Mouse (Mus musculus) kidney, postnatal 0 days (tissue): ENCODE measurements around the gene Tex14. TPM values are rescaled to one million over a fixed set of nuclear protein-coding genes. Genes with fewer than 3 reads are reported as not detected.
A peak's percentile ranks its signal among the peaks of the same experiment; 100 is the strongest.
"Not testable (repeated sequence)": the region's sequence is repeated elsewhere in the genome, so short reads cannot be mapped to it uniquely, and the experiment has no call there.

Experiments used
- ATAC-seq: fragments of 200-750 bp; cut with Nextera tagmentation; replicated peaks from 2 replicates; pipeline ENCODE4 v1.8.0; 2017; ENCODE audit warnings: low read depth, moderate number of reproducible peaks, moderate TSS enrichment, moderate library complexity; ENCODE audit not compliant: low FRiP score
- DNase-seq: peaks from one replicate; pipeline ENCODE4 v3.0.0-alpha.2; 2016; ENCODE audit warnings: low spot score
- H3K27ac ChIP-seq: fragments of 300-500 bp; sonication (generic); 2 replicates; pipeline ENCODE4 v1.5.1; 2014; ENCODE audit warnings: mild to moderate bottlenecking
- H3K27me3 ChIP-seq: fragments of 300-500 bp; sonication (generic); 2 replicates; pipeline ENCODE4 v1.6.1; 2014; ENCODE audit warnings: low read length, mixed read lengths; ENCODE audit not compliant: insufficient read depth
- H3K36me3 ChIP-seq: fragments of 300-500 bp; sonication (generic); 2 replicates; pipeline ENCODE4 v1.6.1; 2014; ENCODE audit warnings: low read length, mixed read lengths; ENCODE audit not compliant: insufficient read depth
- H3K4me1 ChIP-seq: fragments of 300-500 bp; sonication (generic); replicated peaks from 2 replicates; pipeline ENCODE4 v1.6.1; 2014; ENCODE audit warnings: antibody characterized with exemption, low read length, mixed read lengths; ENCODE audit not compliant: insufficient read depth
- H3K4me2 ChIP-seq: fragments of 300-500 bp; sonication (generic); 2 replicates; pipeline ENCODE4 v1.6.1; 2014; ENCODE audit warnings: mild to moderate bottlenecking, low read length, moderate library complexity, mixed read lengths
- H3K4me3 ChIP-seq: fragments of 300-500 bp; sonication (generic); replicated peaks from 2 replicates; pipeline ENCODE4 v1.5.1; 2014; ENCODE audit warnings: low read depth, low read length
- H3K9ac ChIP-seq: fragments of 300-500 bp; sonication (generic); 2 replicates; pipeline ENCODE4 v1.6.1; 2014; ENCODE audit warnings: low read depth, low read length
- H3K9me3 ChIP-seq: fragments of 300-500 bp; sonication (generic); replicated peaks from 2 replicates; pipeline ENCODE4 v1.6.1; 2016; ENCODE audit warnings: low read length, inconsistent platforms, mixed read lengths
- CTCF ChIP-seq: IDR thresholded peaks from 2 replicates; pipeline ENCODE4 v1.5.1; 2016; ENCODE audit warnings: antibody characterized with exemption, low read depth, mild to moderate bottlenecking, moderate library complexity
- WGBS: fragments of 180-500 bp; shearing (Covaris S2); extraction: QIAGEN DNeasy Blood & Tissue Kit; methylation state at CpG from one replicate; pipeline ENCODE4 v1.1.7; 2014; 5-methylcytosine and 5-hydroxymethylcytosine counted together
- polyA plus RNA-seq: library from polyadenylated mRNA; unstranded; fragments of >200 nt; fragmentation: Nextera tagmentation; extraction: Ambion mirVana; gene quantifications from 2 replicates; pipeline ENCODE4 v1.2.1, GENCODE M21; 2015

Gene Tex14
- polyA plus RNA-seq, 1 experiment from 2014 or later, result 0.57 TPM

DNA sequence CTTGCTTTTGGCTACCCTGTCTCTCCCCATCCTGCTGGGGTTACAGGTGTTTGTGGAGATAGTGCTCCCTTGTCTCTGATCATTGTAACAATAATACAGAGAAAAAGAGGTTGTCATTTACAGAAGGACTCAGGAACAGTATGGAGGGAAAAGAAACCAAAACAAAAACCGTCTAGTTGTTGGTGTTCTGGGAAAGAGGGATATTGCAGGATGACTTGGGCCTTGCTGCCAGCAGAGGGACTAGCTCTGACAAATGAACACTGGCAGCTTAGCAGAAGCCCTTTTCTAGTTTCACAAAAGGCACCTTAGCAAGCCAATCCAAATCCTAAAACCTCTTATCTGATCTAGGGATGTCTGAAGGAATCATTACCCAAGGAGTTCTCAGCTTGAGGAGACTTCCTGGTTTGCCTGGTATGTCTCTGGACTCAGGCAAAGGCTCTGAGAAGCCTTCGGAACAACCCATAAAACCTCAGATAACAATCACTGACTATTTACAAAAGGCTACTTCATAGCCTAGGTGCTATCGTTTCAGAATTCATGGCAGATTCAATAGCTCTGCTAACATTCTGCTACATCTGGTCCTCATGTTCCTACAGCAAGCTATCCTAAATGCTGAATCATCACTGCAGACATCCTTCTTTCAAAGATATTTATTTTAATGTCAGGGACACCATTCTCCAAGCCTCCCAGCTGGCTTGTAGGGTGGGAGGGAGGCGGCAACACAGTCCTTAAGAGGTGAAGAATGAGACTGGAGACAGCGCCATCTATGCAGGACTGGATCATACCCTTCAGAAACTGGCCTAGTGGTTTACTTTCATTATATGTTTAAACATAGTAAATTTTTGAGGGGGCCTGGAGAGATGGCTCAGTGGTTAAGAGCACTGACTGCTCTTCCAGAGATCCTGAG, 31.7 kb downstream of the Tex14 start:
- WGBS, result 43% methylated on average over 5 of the region's 5 CpGs

DNA sequence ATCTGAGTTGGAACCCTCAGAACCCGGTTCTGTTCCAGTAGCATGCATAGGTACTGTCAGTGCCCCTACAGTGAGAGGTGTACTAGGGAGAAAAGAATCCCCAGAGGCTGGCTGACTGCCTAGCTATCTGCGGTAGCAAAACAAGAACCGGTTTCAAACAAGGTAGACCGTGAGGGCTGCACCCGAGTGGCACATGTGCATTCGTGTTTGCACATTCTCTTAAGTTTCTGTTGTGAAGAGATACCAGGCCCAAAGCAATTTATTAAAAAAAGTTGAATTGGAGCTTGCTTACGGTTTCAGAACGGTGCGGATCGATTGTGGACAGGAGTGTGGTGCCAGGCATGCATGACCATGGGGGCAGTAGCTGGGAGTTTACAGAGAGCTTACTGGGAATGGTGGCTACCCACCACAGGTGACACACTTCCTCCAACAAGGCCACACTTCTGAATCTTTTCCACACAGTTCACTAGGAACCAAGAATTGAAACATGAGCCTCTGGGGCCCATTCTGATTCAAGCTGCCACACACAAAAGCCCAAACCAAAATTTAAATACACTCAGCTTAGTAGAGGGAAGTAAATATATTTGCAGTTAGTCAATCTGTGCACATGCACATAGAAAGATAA, 35.0 kb downstream of the Tex14 start:
- Histone ChIP-seq H3K4me2 (no peak overlapping the region), H3K9ac (no peak overlapping the region), H3K4me3 (no peak overlapping the region), H3K36me3 (no peaks in the 10 kb centered on the region), H3K27me3 (no peaks in the 10 kb centered on the region), H3K4me1 (no peaks in the 10 kb centered on the region), H3K9me3 (no peaks in the 10 kb centered on the region), H3K27ac (no peak overlapping the region)
- no peak for TF ChIP-seq CTCF
- 74% methylated on average over 10 of the region's 10 CpGs for WGBS
- DNase-seq, result no peak
- ATAC-seq, result no peak

More for the DNA sequence above, 31.7 kb downstream of the Tex14 start:
- H3K9me3 ChIP-seq, result no peaks in the 10 kb centered on the region
- no peak overlapping the region for H3K27ac ChIP-seq
- no peaks in the 10 kb centered on the region for H3K4me1 ChIP-seq
- H3K36me3 ChIP-seq, result no peaks in the 10 kb centered on the region
- no peak overlapping the region for H3K9ac ChIP-seq
- H3K27me3 ChIP-seq, result no peaks in the 10 kb centered on the region
- no peak for DNase-seq
- peak; percentile 24; the same call in 1 of the 2 replicates for TF ChIP-seq CTCF
- no peak for ATAC-seq
- H3K4me2 ChIP-seq, result no peak overlapping the region
- H3K4me3 ChIP-seq, result no peak overlapping the region

- H3K4me3 ChIP-seq, H3K9me3 ChIP-seq, H3K9ac ChIP-seq, H3K27ac ChIP-seq, H3K4me1 ChIP-seq, H3K27me3 ChIP-seq, H3K36me3 ChIP-seq: not testable (repeated sequence)
- WGBS, result under 1% methylated on average over 30 of the region's 62 CpGs
- H3K4me2 ChIP-seq, result peak overlapping the region; percentile 37
- DNase-seq (peak; percentile 69), ATAC-seq (peak; percentile 98)
Observed at GRCm38 (mm10) chr11:87442643-87443372, 37.9 kb downstream of the Tex14 start.

GRCm38 (mm10) chr11:87443373-87443883, 38.6 kb downstream of the Tex14 start:
- Histone ChIP-seq H3K4me1 (no peaks in the 10 kb centered on the region), H3K27me3 (no peaks in the 10 kb centered on the region), H3K36me3 (no peaks in the 10 kb centered on the region), H3K4me3 (no peak overlapping the region), H3K9ac (no peak overlapping the region), H3K4me2 (no peak overlapping the region), H3K27ac (peak overlapping the region; percentile 1; the same call in 1 of the 2 replicates), H3K9me3 (no peaks in the 10 kb centered on the region)
- ATAC-seq, result no peak
- TF ChIP-seq CTCF, result no peak; the same call in 1 of the 2 replicates
- WGBS, result 0% methylated on average over 4 of the region's 5 CpGs
- DNase-seq, result peak; percentile 96

DNA sequence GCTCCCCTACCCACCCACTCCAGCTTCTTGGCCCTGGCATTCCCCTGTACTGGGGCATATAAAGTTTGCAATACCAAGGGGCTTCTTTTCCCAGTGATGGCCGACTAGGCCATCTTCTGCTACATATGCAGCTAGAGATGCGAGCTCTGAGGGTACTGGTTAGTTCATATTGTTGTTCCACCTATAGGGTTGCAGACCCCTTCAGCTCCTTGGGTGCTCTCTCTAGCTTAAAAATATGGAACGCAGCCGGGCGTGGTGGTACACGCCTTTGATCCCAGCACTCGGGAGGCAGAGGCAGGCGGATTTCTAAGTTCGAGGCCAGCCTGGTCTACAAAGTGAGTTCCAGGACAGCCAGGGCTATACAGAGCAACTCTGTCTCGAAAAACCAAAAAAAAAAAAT, 39.2 kb downstream of the Tex14 start:
- not testable (repeated sequence) for H3K4me2 ChIP-seq, H3K9me3 ChIP-seq, ATAC-seq, H3K27me3 ChIP-seq, H3K36me3 ChIP-seq, H3K27ac ChIP-seq, H3K4me3 ChIP-seq, H3K4me1 ChIP-seq, H3K9ac ChIP-seq, DNase-seq
- WGBS, result 66% methylated on average over 10 of the region's 10 CpGs

DNA sequence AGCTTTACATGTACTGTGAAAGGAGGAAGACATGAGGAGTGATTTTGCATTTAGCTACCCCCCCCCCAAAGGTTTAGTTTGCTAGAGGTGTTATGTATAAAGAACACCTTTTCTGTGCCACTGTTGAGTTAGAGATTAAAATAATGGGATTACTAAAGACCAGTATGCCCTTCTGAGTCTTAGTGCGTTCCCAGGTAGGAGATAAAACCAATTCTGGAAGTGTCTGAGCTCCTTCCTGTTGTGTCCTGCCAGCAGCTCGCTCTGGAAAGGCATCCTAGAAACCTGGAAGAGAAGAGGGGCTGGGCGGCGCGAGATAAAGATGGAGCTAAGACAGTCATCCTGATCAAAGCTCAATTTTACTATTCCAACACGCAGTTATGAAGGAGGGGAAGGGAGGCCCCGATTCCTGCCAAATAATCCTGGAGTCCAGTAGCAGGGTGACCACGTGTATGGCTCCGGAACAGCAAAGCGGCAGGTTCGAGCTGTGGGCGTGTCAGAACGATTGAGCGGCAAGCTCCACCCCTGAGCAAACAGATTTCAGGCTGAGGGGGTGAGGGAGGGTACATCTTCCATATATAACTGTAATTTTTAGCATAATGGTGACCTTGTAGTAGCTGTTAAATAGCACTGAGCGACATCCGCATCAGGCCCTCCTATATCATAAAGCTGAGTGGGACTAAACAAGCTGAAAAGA, 40.0 kb downstream of the Tex14 start:
- H3K4me1 ChIP-seq, result no peaks in the 10 kb centered on the region
- no peaks in the 10 kb centered on the region for H3K36me3 ChIP-seq
- no peak for ATAC-seq
- peak overlapping the region; percentile 15; the same call in 1 of the 2 replicates for H3K4me2 ChIP-seq
- no peak overlapping the region for H3K4me3 ChIP-seq
- DNase-seq, result no peak
- H3K9me3 ChIP-seq, result no peaks in the 10 kb centered on the region
- no peak overlapping the region for H3K27ac ChIP-seq
- WGBS, result 5% methylated on average over 16 of the region's 16 CpGs
- TF ChIP-seq CTCF, result no peak
- no peaks in the 10 kb centered on the region for H3K27me3 ChIP-seq
- H3K9ac ChIP-seq, result no peak overlapping the region
